Mouse (Mus musculus): ENCODE data around the gene Rchy1. TPM values are rescaled to one million over a fixed set of nuclear protein-coding genes. Genes with fewer than 3 reads are reported as not detected.

Rchy1 gene
- polyA plus RNA-seq, 1 experiment from 2014 or later: 40.9 TPM

DNA sequence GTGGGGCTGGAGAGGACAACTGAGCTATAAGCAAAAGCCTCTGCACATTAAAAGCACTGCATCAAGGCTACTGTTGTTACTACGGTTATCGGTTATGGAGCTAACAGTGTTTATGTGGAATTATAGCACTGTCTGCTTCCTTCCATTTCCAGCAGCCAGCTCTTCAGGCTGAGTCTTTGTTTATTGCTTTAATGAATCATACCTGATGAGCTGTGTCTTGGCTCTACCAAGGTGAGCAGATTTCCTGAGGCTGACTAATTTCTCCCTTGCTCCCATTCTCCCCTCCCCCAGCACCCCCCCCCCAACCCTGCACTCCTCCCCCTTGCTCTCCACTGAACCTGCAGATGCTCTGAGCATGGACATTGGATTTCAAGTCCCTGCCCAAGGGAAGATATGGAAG lies 24.9 kb upstream of the Rchy1 start:
- H3K36me3 ChIP-seq (ENCODE audit: control insufficient read depth, insufficient read depth, low read length): no peaks in the 10 kb centered on the region
- no peaks in the 10 kb centered on the region for H3K9me3 ChIP-seq (ENCODE audit: control insufficient read depth, low read length)
- H3K27ac ChIP-seq (ENCODE audit: low read depth, low read length): no peak overlapping the region
- DNase-seq (ENCODE audit: low spot score, missing footprints): no peak
- H3K4me3 ChIP-seq (ENCODE audit: low read depth, low read length): no peak overlapping the region
- H3K4me1 ChIP-seq (ENCODE audit: control insufficient read depth, insufficient read depth, low read length): no peaks in the 10 kb centered on the region
- no peak for ATAC-seq (ENCODE audit: low FRiP score)
- no peaks in the 10 kb centered on the region for H3K27me3 ChIP-seq (ENCODE audit: control insufficient read depth, insufficient read depth, low read length)
- 91% methylated on average over 2 of the region's 2 CpGs for WGBS
- H3K9ac ChIP-seq (ENCODE audit: low read length): no peak overlapping the region
- no peak overlapping the region for H3K4me2 ChIP-seq

GRCm38 (mm10) chr5:91987236-91987635 lies 24.4 kb upstream of the Rchy1 start, which contains the start of gene Odaph:
Gene Odaph (plus strand): TSS chr5:91987475.
- DNase-seq (ENCODE audit: low spot score, missing footprints): no peak
- H3K4me2 ChIP-seq: no peak within 1 kb of the TSS
- no peak within 1 kb of the TSS for H3K9ac ChIP-seq (ENCODE audit: low read length)
- H3K4me1 ChIP-seq (ENCODE audit: control insufficient read depth, insufficient read depth, low read length): no peaks in the 10 kb centered on the region
- WGBS: 68% methylated on average over 4 of the region's 4 CpGs
- H3K4me3 ChIP-seq (ENCODE audit: low read depth, low read length): no peak within 1 kb of the TSS
- H3K36me3 ChIP-seq (ENCODE audit: control insufficient read depth, insufficient read depth, low read length): no peaks in the 10 kb centered on the region
- ATAC-seq (ENCODE audit: low FRiP score): no peak
- no peak within 1 kb of the TSS for H3K27ac ChIP-seq (ENCODE audit: low read depth, low read length)
- H3K27me3 ChIP-seq (ENCODE audit: control insufficient read depth, insufficient read depth, low read length): no peaks in the 10 kb centered on the region
- no peaks in the 10 kb centered on the region for H3K9me3 ChIP-seq (ENCODE audit: control insufficient read depth, low read length)

DNA sequence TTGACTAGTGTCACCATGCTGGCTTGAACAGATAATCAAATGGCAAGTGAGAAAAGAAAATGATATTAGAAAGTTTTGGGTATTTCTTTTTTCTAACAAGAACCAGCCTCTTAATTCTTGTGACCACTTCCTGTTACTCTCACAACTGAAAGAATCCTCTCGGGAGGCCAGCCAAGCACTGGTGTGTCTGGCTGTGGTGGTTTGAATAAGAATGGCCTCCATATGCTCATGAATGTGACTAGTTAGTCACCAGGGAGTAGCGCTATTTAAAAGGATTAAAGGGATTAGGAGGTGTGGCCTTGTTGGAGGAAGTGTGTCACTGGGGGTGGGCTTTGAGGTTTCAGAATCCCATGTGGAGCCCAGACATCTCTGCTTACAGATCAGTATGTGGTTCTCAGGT lies 22.9 kb upstream of the Rchy1 start:
- no peaks in the 10 kb centered on the region for H3K4me1 ChIP-seq (ENCODE audit: control insufficient read depth, insufficient read depth, low read length)
- WGBS: 33% methylated on average over 2 of the region's 2 CpGs
- H3K36me3 ChIP-seq (ENCODE audit: control insufficient read depth, insufficient read depth, low read length): no peaks in the 10 kb centered on the region
- no peaks in the 10 kb centered on the region for H3K9me3 ChIP-seq (ENCODE audit: control insufficient read depth, low read length)
- no peaks in the 10 kb centered on the region for H3K27me3 ChIP-seq (ENCODE audit: control insufficient read depth, insufficient read depth, low read length)
- no peak overlapping the region for H3K4me2 ChIP-seq
- no peak for DNase-seq (ENCODE audit: low spot score, missing footprints)
- no peak overlapping the region for H3K9ac ChIP-seq (ENCODE audit: low read length)
- H3K27ac ChIP-seq (ENCODE audit: low read depth, low read length): no peak overlapping the region
- ATAC-seq (ENCODE audit: low FRiP score): peak; percentile 62
- H3K4me3 ChIP-seq (ENCODE audit: low read depth, low read length): no peak overlapping the region

DNA sequence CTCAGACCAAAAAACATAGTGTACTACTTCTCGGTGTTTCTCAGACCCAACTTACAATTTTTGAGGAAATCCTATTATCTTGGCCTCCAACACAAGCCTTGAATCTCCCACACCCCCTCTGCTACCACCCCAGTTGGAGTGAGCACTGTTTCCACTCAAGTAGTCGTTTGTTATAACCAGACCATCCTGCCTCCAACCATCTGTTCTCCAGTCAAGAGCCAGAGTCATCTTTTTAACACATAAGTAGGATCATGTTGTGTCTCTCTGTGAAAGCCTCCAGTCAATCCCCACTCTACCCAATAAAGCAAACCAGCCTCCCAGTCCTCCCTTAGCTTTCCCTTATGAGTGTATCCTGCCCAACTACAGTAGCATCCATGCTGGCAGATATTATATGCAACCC lies 20.6 kb upstream of the Rchy1 start:
- Histone ChIP-seq H3K27me3 (ENCODE audit: control insufficient read depth, insufficient read depth, low read length) (no peaks in the 10 kb centered on the region), H3K9ac (ENCODE audit: low read length) (no peak overlapping the region), H3K36me3 (ENCODE audit: control insufficient read depth, insufficient read depth, low read length) (no peaks in the 10 kb centered on the region), H3K9me3 (ENCODE audit: control insufficient read depth, low read length) (no peaks in the 10 kb centered on the region), H3K4me2 (no peak overlapping the region), H3K27ac (ENCODE audit: low read depth, low read length) (no peak overlapping the region), H3K4me3 (ENCODE audit: low read depth, low read length) (no peak overlapping the region), H3K4me1 (ENCODE audit: control insufficient read depth, insufficient read depth, low read length) (no peaks in the 10 kb centered on the region)
- ATAC-seq (ENCODE audit: low FRiP score) (no peak), DNase-seq (ENCODE audit: low spot score, missing footprints) (no peak)
- 84% methylated on average over 2 of the region's 2 CpGs for WGBS

GRCm38 (mm10) chr5:91981176-91981840 lies 18.4 kb upstream of the Rchy1 start:
- Histone ChIP-seq H3K9me3 (ENCODE audit: control insufficient read depth, low read length) (no peaks in the 10 kb centered on the region), H3K4me2 (no peak overlapping the region), H3K27ac (ENCODE audit: low read depth, low read length) (no peak overlapping the region), H3K36me3 (ENCODE audit: control insufficient read depth, insufficient read depth, low read length) (no peaks in the 10 kb centered on the region), H3K4me1 (ENCODE audit: control insufficient read depth, insufficient read depth, low read length) (no peaks in the 10 kb centered on the region), H3K27me3 (ENCODE audit: control insufficient read depth, insufficient read depth, low read length) (no peaks in the 10 kb centered on the region), H3K4me3 (ENCODE audit: low read depth, low read length) (no peak overlapping the region), H3K9ac (ENCODE audit: low read length) (no peak overlapping the region)
- ATAC-seq (ENCODE audit: low FRiP score) (no peak), DNase-seq (ENCODE audit: low spot score, missing footprints) (no peak)
- WGBS: 89% methylated on average over 11 of the region's 11 CpGs

DNA sequence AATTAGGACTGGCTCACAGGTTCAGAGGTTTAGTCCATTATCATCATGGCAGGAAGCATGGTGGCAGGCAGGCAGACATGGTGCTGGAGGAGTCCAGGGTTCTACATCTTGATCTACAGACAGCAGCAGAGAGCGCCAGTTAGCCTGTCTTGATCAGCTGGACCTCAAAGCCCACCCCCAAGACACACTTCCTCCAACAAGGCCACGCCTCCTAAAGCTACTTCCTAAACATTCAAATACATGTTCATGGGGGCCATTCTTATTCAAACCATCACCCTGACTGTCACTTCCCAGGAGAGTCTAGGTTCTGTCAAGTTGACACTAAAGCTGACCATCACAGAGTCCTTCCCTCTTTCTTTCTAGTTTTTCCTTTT lies 14.5 kb upstream of the Rchy1 start:
- Histone ChIP-seq H3K4me1 (ENCODE audit: control insufficient read depth, insufficient read depth, low read length) (no peaks in the 10 kb centered on the region), H3K27me3 (ENCODE audit: control insufficient read depth, insufficient read depth, low read length) (no peaks in the 10 kb centered on the region), H3K9ac (ENCODE audit: low read length) (no peak overlapping the region), H3K4me2 (no peak overlapping the region), H3K27ac (ENCODE audit: low read depth, low read length) (no peak overlapping the region), H3K36me3 (ENCODE audit: control insufficient read depth, insufficient read depth, low read length) (no peaks in the 10 kb centered on the region), H3K9me3 (ENCODE audit: control insufficient read depth, low read length) (no peaks in the 10 kb centered on the region), H3K4me3 (ENCODE audit: low read depth, low read length) (no peak overlapping the region)
- ATAC-seq (ENCODE audit: low FRiP score) (no peak), DNase-seq (ENCODE audit: low spot score, missing footprints) (no peak)
- 72% methylated on average over 2 of the region's 2 CpGs for WGBS

DNA sequence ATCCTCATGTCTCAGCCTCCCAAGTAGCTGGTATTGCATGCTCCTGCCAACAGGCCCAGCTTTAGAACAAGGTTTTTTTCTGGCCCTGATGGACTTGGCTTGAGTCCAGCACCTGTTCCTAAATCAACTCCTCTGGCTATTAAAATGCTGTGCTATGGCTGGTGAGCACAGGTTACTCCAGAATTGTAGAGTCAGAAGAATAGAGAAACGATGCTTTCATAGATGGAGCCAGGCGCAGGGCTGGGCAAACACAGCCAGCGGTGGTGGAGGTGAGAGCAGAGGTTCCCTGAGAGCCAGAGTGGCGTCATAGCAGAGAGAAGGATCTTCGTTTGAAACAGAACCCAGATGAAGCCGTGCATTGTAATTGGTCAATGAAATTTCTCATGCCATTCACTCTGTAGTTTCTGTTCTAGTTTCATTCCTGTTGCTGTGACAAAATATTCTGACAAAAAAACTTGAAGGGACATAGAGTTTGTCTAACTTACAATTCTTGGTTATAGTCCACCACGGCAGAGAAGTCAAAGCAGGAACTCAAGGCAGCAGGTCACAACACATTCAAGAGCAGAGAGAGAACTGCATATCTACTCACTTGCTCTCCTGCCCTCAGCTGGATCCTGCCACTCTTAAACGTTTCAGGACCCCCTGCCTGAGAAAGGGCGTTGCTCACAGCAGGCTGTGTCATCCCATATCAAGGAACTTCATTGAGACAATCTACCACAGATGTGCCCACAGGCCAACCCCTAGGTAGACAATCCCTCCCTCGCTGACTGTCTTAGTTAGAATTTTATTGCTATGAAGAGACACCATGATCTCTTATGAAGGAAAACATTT lies 13.9 kb upstream of the Rchy1 start:
- Histone ChIP-seq H3K4me1 (ENCODE audit: control insufficient read depth, insufficient read depth, low read length) (no peaks in the 10 kb centered on the region), H3K4me2 (no peak overlapping the region), H3K27ac (ENCODE audit: low read depth, low read length) (no peak overlapping the region), H3K36me3 (ENCODE audit: control insufficient read depth, insufficient read depth, low read length) (no peaks in the 10 kb centered on the region), H3K4me3 (ENCODE audit: low read depth, low read length) (no peak overlapping the region), H3K27me3 (ENCODE audit: control insufficient read depth, insufficient read depth, low read length) (no peaks in the 10 kb centered on the region), H3K9me3 (ENCODE audit: control insufficient read depth, low read length) (no peaks in the 10 kb centered on the region), H3K9ac (ENCODE audit: low read length) (no peak overlapping the region)
- ATAC-seq (ENCODE audit: low FRiP score) (no peak), DNase-seq (ENCODE audit: low spot score, missing footprints) (no peak)
- 74% methylated on average over 10 of the region's 10 CpGs for WGBS

- H3K27ac ChIP-seq (ENCODE audit: low read depth, low read length): no peak overlapping the region
- no peaks in the 10 kb centered on the region for H3K27me3 ChIP-seq (ENCODE audit: control insufficient read depth, insufficient read depth, low read length)
- no peaks in the 10 kb centered on the region for H3K9me3 ChIP-seq (ENCODE audit: control insufficient read depth, low read length)
- DNase-seq (ENCODE audit: low spot score, missing footprints) (no peak), ATAC-seq (ENCODE audit: low FRiP score) (no peak)
- H3K4me3 ChIP-seq (ENCODE audit: low read depth, low read length): no peak overlapping the region
- 95% methylated on average over 9 of the region's 9 CpGs for WGBS
- H3K4me1 ChIP-seq (ENCODE audit: control insufficient read depth, insufficient read depth, low read length): no peaks in the 10 kb centered on the region
- no peak overlapping the region for H3K9ac ChIP-seq (ENCODE audit: low read length)
- H3K36me3 ChIP-seq (ENCODE audit: control insufficient read depth, insufficient read depth, low read length): no peaks in the 10 kb centered on the region
- no peak overlapping the region for H3K4me2 ChIP-seq
Observed at GRCm38 (mm10) chr5:91975758-91976157, 12.9 kb upstream of the Rchy1 start.

- no peak overlapping the region for H3K4me2 ChIP-seq
- H3K27me3 ChIP-seq (ENCODE audit: control insufficient read depth, insufficient read depth, low read length): no peaks in the 10 kb centered on the region
- ATAC-seq (ENCODE audit: low FRiP score) (no peak), DNase-seq (ENCODE audit: low spot score, missing footprints) (no peak)
- no peak overlapping the region for H3K9ac ChIP-seq (ENCODE audit: low read length)
- no peaks in the 10 kb centered on the region for H3K9me3 ChIP-seq (ENCODE audit: control insufficient read depth, low read length)
- H3K27ac ChIP-seq (ENCODE audit: low read depth, low read length): no peak overlapping the region
- WGBS: 91% methylated on average over 7 of the region's 7 CpGs
- H3K4me3 ChIP-seq (ENCODE audit: low read depth, low read length): no peak overlapping the region
- H3K4me1 ChIP-seq (ENCODE audit: control insufficient read depth, insufficient read depth, low read length): no peaks in the 10 kb centered on the region
- no peaks in the 10 kb centered on the region for H3K36me3 ChIP-seq (ENCODE audit: control insufficient read depth, insufficient read depth, low read length)
Observed at GRCm38 (mm10) chr5:91974002-91974401, 11.1 kb upstream of the Rchy1 start.

All from midbrain, embryonic 11.5 days (tissue).